Mouse (Mus musculus): Measurements from ENCODE around the gene Fcnb.

GRCm38 (mm10) chr2:28068537-28068878 is 16.2 kb downstream of the Fcnb start:
- no peak for TF ChIP-seq POLR2A (IDR thresholded peaks at IDR 0.05; ENCODE audit: borderline replicate concordance, low read depth, low read length)
- TF ChIP-seq CTCF (IDR thresholded peaks at IDR 0.05; ENCODE audit: low read depth, low read length) = no peak
